Mouse (Mus musculus) thymus, adult 18-20 months (tissue): ENCODE measurements around the gene Olfr456.
"Not testable (repeated sequence)": the region's sequence is repeated elsewhere in the genome, so short reads cannot be mapped to it uniquely, and the experiment has no call there.

Source experiments
- DNase-seq, 2 experiments: peaks; one replicate each; pipeline ENCODE4 v3.0.0; 2022; ENCODE audit warnings: mixed read lengths in 2 of 2

Gene Olfr456

GRCm38 (mm10) chr6:42487114-42487513, at the start of gene Olfr456:
Gene Olfr456 (minus strand): TSS chr6:42487214.
- no peak for DNase-seq

- no peak for DNase-seq
These were observed 26.4 kb upstream of the Olfr456 start for GRCm38 (mm10) chr6:42513461-42513860.

- DNase-seq = no peak
These were observed 22.3 kb upstream of the Olfr456 start for GRCm38 (mm10) chr6:42509311-42509710.

GRCm38 (mm10) chr6:42503478-42503877, 16.5 kb upstream of the Olfr456 start:
- no peak for DNase-seq

- no peak for DNase-seq
These were observed 2.7 kb upstream of the Olfr456 start for GRCm38 (mm10) chr6:42489731-42490130.

- no peak for DNase-seq
These were observed 2.4 kb downstream of the Olfr456 start for GRCm38 (mm10) chr6:42484633-42485032.

GRCm38 (mm10) chr6:42476235-42476634, 10.8 kb downstream of the Olfr456 start, which contains the start of gene Olfr457:
Gene Olfr457 (minus strand): TSS chr6:42476335.
- DNase-seq = no peak

GRCm38 (mm10) chr6:42471298-42471697, 15.7 kb downstream of the Olfr456 start:
- DNase-seq = not testable (repeated sequence)

GRCm38 (mm10) chr6:42470542-42470941, 16.5 kb downstream of the Olfr456 start:
- no peak for DNase-seq

GRCm38 (mm10) chr6:42465096-42465495, 21.9 kb downstream of the Olfr456 start, which contains the start of gene Olfr458:
Gene Olfr458 (minus strand): TSS chr6:42465196.
- no peak for DNase-seq

GRCm38 (mm10) chr6:42447381-42447780, 39.6 kb downstream of the Olfr456 start:
- no peak for DNase-seq

- DNase-seq = no peak
These were observed 42.5 kb downstream of the Olfr456 start for GRCm38 (mm10) chr6:42444491-42444890.

GRCm38 (mm10) chr6:42441395-42441794, 45.6 kb downstream of the Olfr456 start:
- no peak for DNase-seq
